Mouse (Mus musculus) right cerebral cortex, postnatal 25 days (tissue): ENCODE data around the gene Gm17304.

Experiments
- DNase-seq: peaks from one replicate; pipeline ENCODE4 v3.0.0; 2022

Gm17304 gene

GRCm38 (mm10) chr5:106628369-106629149, 19.7 kb downstream of the Gm17304 start:
- DNase-seq, result no peak

GRCm38 (mm10) chr5:106636423-106636946, 27.6 kb downstream of the Gm17304 start:
- DNase-seq, result no peak

- no peak for DNase-seq
These were observed 30.7 kb downstream of the Gm17304 start for GRCm38 (mm10) chr5:106639627-106640026.

- no peak for DNase-seq
These were observed 31.4 kb downstream of the Gm17304 start for GRCm38 (mm10) chr5:106640235-106640809.

- no peak for DNase-seq
These were observed 33.0 kb downstream of the Gm17304 start for GRCm38 (mm10) chr5:106641876-106642275.

- no peak for DNase-seq
These were observed 34.5 kb downstream of the Gm17304 start for GRCm38 (mm10) chr5:106643434-106643833.

GRCm38 (mm10) chr5:106649441-106649840, 40.5 kb downstream of the Gm17304 start:
- no peak for DNase-seq

GRCm38 (mm10) chr5:106649995-106650394, 41.1 kb downstream of the Gm17304 start:
- no peak for DNase-seq

- no peak for DNase-seq
These were observed 43.4 kb downstream of the Gm17304 start for GRCm38 (mm10) chr5:106652220-106652753.

GRCm38 (mm10) chr5:106652790-106653328, 44.0 kb downstream of the Gm17304 start:
- DNase-seq, result no peak
